Mouse (Mus musculus) embryonic fibroblast, embryonic 13.5 days (primary cell): ENCODE measurements around the gene Pold3. TPM values are rescaled to one million over a fixed set of nuclear protein-coding genes. Genes with fewer than 3 reads are reported as not detected.

Experiments used
- H3K27ac ChIP-seq: 2 replicates; pipeline ENCODE4 v1.5.1; 2012; ENCODE audit warnings: low read length, control low read depth, inconsistent platforms; ENCODE audit not compliant: insufficient read depth
- H3K4me1 ChIP-seq: 2 replicates; pipeline ENCODE4 v1.6.1; 2011; ENCODE audit warnings: low read length; ENCODE audit not compliant: control insufficient read depth, insufficient read depth
- H3K4me3 ChIP-seq: 2 replicates; pipeline ENCODE4 v1.5.1; 2011; ENCODE audit warnings: mild to moderate bottlenecking, control low read depth, low read length; ENCODE audit not compliant: insufficient read depth
- CTCF ChIP-seq: IDR thresholded peaks from 2 replicates; pipeline ENCODE4 v1.5.1; 2011; ENCODE audit warnings: mild to moderate bottlenecking, control low read depth, low read length, moderate library complexity, borderline replicate concordance; ENCODE audit not compliant: insufficient read depth
- POLR2A ChIP-seq: IDR thresholded peaks from 2 replicates; pipeline ENCODE4 v1.6.1; 2011; ENCODE audit warnings: low read depth, mild to moderate bottlenecking, control low read depth, low read length, moderate library complexity
- polyA plus RNA-seq: library from polyadenylated mRNA; stranded (reverse); fragments of >200 nt; gene quantifications from 2 replicates; pipeline ENCODE4 v1.2.4, GENCODE M21; 2011; ENCODE audit warnings: low read depth; ENCODE audit not compliant: missing spikeins, insufficient read length

The Pold3 gene
- polyA plus RNA-seq = 19.6 and 25.6 TPM in 2 replicates

GRCm38 (mm10) chr7:100121376-100121789 is at the start of gene Pold3:
Gene Pold3 (minus strand): TSS chr7:100121565.
- Histone ChIP-seq H3K27ac (peak within 1 kb of the TSS; percentile 6; the same call in 1 of the 2 replicates), H3K4me3 (peak within 1 kb of the TSS; percentile 62), H3K4me1 (no peaks in the 10 kb centered on the region)
- no peak for TF ChIP-seq CTCF
- TF ChIP-seq POLR2A = peak; percentile 87

GRCm38 (mm10) chr7:100170756-100171155 is 49.4 kb upstream of the Pold3 start:
- H3K27ac ChIP-seq = no peak overlapping the region
- no peak overlapping the region for H3K4me3 ChIP-seq
- no peaks in the 10 kb centered on the region for H3K4me1 ChIP-seq
- TF ChIP-seq CTCF (no peak), POLR2A (no peak)

- no peak overlapping the region for H3K27ac ChIP-seq
- no peak overlapping the region for H3K4me3 ChIP-seq
- TF ChIP-seq CTCF = no peak
- no peak for TF ChIP-seq POLR2A
- no peaks in the 10 kb centered on the region for H3K4me1 ChIP-seq
These were observed 47.3 kb upstream of the Pold3 start for GRCm38 (mm10) chr7:100168654-100169053.

GRCm38 (mm10) chr7:100163506-100163905 is 42.1 kb upstream of the Pold3 start:
- Histone ChIP-seq H3K27ac (no peak overlapping the region), H3K4me1 (no peaks in the 10 kb centered on the region; the same call in 1 of the 2 replicates), H3K4me3 (no peak overlapping the region)
- no peak for TF ChIP-seq POLR2A
- no peak for TF ChIP-seq CTCF

GRCm38 (mm10) chr7:100160006-100160405 is 38.6 kb upstream of the Pold3 start:
- H3K27ac ChIP-seq = no peak overlapping the region
- H3K4me1 ChIP-seq = no peaks in the 10 kb centered on the region; the same call in 1 of the 2 replicates
- H3K4me3 ChIP-seq = peak overlapping the region; percentile 9
- TF ChIP-seq POLR2A (no peak), CTCF (no peak)

GRCm38 (mm10) chr7:100159105-100159841 is 37.9 kb upstream of the Pold3 start, which contains the start of gene Lipt2:
Gene Lipt2 (plus strand): TSS chr7:100159277.
- TF ChIP-seq CTCF = no peak
- TF ChIP-seq POLR2A = peak; percentile 83
- peak within 1 kb of the TSS; percentile 51 for H3K4me3 ChIP-seq

GRCm38 (mm10) chr7:100157669-100158068 is 36.3 kb upstream of the Pold3 start:
- H3K27ac ChIP-seq = no peak overlapping the region
- no peaks in the 10 kb centered on the region for H3K4me1 ChIP-seq
- TF ChIP-seq POLR2A (no peak), CTCF (no peak)
- H3K4me3 ChIP-seq = no peak overlapping the region

More at GRCm38 (mm10) chr7:100159105-100159841, 37.9 kb upstream of the Pold3 start, which contains the start of gene Lipt2:
- peak within 1 kb of the TSS; percentile 58 for H3K27ac ChIP-seq
- H3K4me1 ChIP-seq = no peaks in the 10 kb centered on the region; the same call in 1 of the 2 replicates

- Histone ChIP-seq H3K4me3 (no peak overlapping the region), H3K27ac (no peak overlapping the region), H3K4me1 (no peaks in the 10 kb centered on the region)
- TF ChIP-seq CTCF (no peak), POLR2A (no peak)
These were observed 29.3 kb upstream of the Pold3 start for GRCm38 (mm10) chr7:100150626-100151025.

- TF ChIP-seq POLR2A = no peak
- no peak for TF ChIP-seq CTCF
- H3K4me1 ChIP-seq = no peaks in the 10 kb centered on the region
- no peak overlapping the region for H3K27ac ChIP-seq
- no peak overlapping the region for H3K4me3 ChIP-seq
These were observed 28.7 kb upstream of the Pold3 start for GRCm38 (mm10) chr7:100150086-100150485.

GRCm38 (mm10) chr7:100148586-100148985 is 27.2 kb upstream of the Pold3 start:
- Histone ChIP-seq H3K4me3 (no peak overlapping the region), H3K27ac (no peak overlapping the region), H3K4me1 (no peaks in the 10 kb centered on the region)
- no peak for TF ChIP-seq POLR2A
- no peak for TF ChIP-seq CTCF
